Mouse (Mus musculus): ENCODE measurements around the gene Hsd11b2. TPM values are rescaled to one million over a fixed set of nuclear protein-coding genes. Genes with fewer than 3 reads are reported as not detected.

Gene Hsd11b2
- total RNA-seq, 1 experiment from 2014 or later: not detected

GRCm38 (mm10) chr8:105566703-105567595, 48.4 kb downstream of the Hsd11b2 start:
- ATAC-seq (replicated peaks in 1 of 2; ENCODE audit: insufficient read depth in 1 of 2, low FRiP score in 2 of 2, low TSS enrichment in 1 of 2, low read depth in 1 of 2, poor library complexity in 2 of 2, severe bottlenecking in 2 of 2): peak; percentile 14 to 20; a peak in 1 of 4 replicates

- ATAC-seq (replicated peaks in 1 of 2; ENCODE audit: insufficient read depth in 1 of 2, low FRiP score in 2 of 2, low TSS enrichment in 1 of 2, low read depth in 1 of 2, poor library complexity in 2 of 2, severe bottlenecking in 2 of 2): no peak
Measured at GRCm38 (mm10) chr8:105571810-105572209, 53.3 kb downstream of the Hsd11b2 start.

GRCm38 (mm10) chr8:105573427-105573826, 54.9 kb downstream of the Hsd11b2 start:
- ATAC-seq (replicated peaks in 1 of 2; ENCODE audit: insufficient read depth in 1 of 2, low FRiP score in 2 of 2, low TSS enrichment in 1 of 2, low read depth in 1 of 2, poor library complexity in 2 of 2, severe bottlenecking in 2 of 2): peak in 1 of 2 experiments; percentile 39; a peak in 2 of 4 replicates

Other genes starting within 250 kb of the Hsd11b2 start
- gene Hsf4, start 249.0 kb upstream of the Hsd11b2 start, total RNA-seq (2017): 0.19 TPM in 1 of 2 replicates, not detected in the other
- gene Nol3, start 242.6 kb upstream of the Hsd11b2 start, total RNA-seq (2017): 0.30 and 0.31 TPM in 2 replicates
- 3.4 and 4.5 TPM in 2 replicates for gene 4931428F04Rik, start 228.9 kb upstream of the Hsd11b2 start, total RNA-seq (2017)
- gene Exoc3l, start 222.7 kb upstream of the Hsd11b2 start, total RNA-seq (2017): 1.2 and 4.0 TPM in 2 replicates
- 34.3 and 55.3 TPM in 2 replicates for gene E2f4, start 221.1 kb upstream of the Hsd11b2 start, total RNA-seq (2017)
- 3.5 and 4.6 TPM in 2 replicates for gene Elmo3, start 213.2 kb upstream of the Hsd11b2 start, total RNA-seq (2017)
- gene Lrrc29, start 192.5 kb upstream of the Hsd11b2 start, total RNA-seq (2017): 0.65 and 2.6 TPM in 2 replicates
- gene Tmem208, start 192.4 kb upstream of the Hsd11b2 start, total RNA-seq (2017): 28.1 and 63.6 TPM in 2 replicates
- gene Fhod1, start 170.8 kb upstream of the Hsd11b2 start, total RNA-seq (2017): 5.1 and 6.4 TPM in 2 replicates
- gene Slc9a5, start 169.9 kb upstream of the Hsd11b2 start, total RNA-seq (2017): 0.35 and 1.4 TPM in 2 replicates
- 0.31 TPM in 1 of 2 replicates, not detected in the other for gene Plekhg4, start 145.5 kb upstream of the Hsd11b2 start, total RNA-seq (2017)
- gene Kctd19, start 105.3 kb upstream of the Hsd11b2 start, total RNA-seq (2017): not detected in 2 replicates
- 0.20 and 2.1 TPM in 2 replicates for gene Lrrc36, start 105.2 kb upstream of the Hsd11b2 start, total RNA-seq (2017)
- 3.2 TPM in 1 of 2 replicates, not detected in the other for gene Tppp3, start 47.2 kb upstream of the Hsd11b2 start, total RNA-seq (2017)
- 7.3 and 11.2 TPM in 2 replicates for gene Zdhhc1, start 21.9 kb upstream of the Hsd11b2 start, total RNA-seq (2017)
- 37.7 and 39.7 TPM in 2 replicates for gene Atp6v0d1, start 47.3 kb downstream of the Hsd11b2 start, total RNA-seq (2017)
- 11.7 and 18.1 TPM in 2 replicates for gene Ripor1, start 86.5 kb downstream of the Hsd11b2 start, total RNA-seq (2017)
- 116 and 202 TPM in 2 replicates for gene Ctcf, start 117.8 kb downstream of the Hsd11b2 start, total RNA-seq (2017)
- gene Agrp, start 118.6 kb downstream of the Hsd11b2 start, total RNA-seq (2017): not detected in 2 replicates
- gene Carmil2, start 167.5 kb downstream of the Hsd11b2 start, total RNA-seq (2017): 14.7 and 15.1 TPM in 2 replicates
- 13.9 and 26.7 TPM in 2 replicates for gene Acd, start 182.3 kb downstream of the Hsd11b2 start, total RNA-seq (2017)
- 22.8 and 66.2 TPM in 2 replicates for gene Pard6a, start 182.4 kb downstream of the Hsd11b2 start, total RNA-seq (2017)
- 1.2 TPM in 1 of 2 replicates, not detected in the other for gene 4933405L10Rik, start 188.9 kb downstream of the Hsd11b2 start, total RNA-seq (2017)
- 16.1 and 17.6 TPM in 2 replicates for gene Enkd1, start 189.5 kb downstream of the Hsd11b2 start, total RNA-seq (2017)
- gene Gfod2, start 239.9 kb downstream of the Hsd11b2 start, total RNA-seq (2017): 1.6 and 5.8 TPM in 2 replicates

Data from hematopoietic stem cell, adult 5-6 weeks (primary cell).